Mouse (Mus musculus) kidney, adult 2 months (tissue): Measurements from ENCODE around the gene Mtg1.

Source experiments
- CTCF ChIP-seq: fragments of 200-500 bp; conservative IDR thresholded peaks from 2 replicates; pipeline ENCODE4 v1.5.1; 2011; ENCODE audit warnings: low read depth, mild to moderate bottlenecking, control low read depth, low read length, moderate library complexity, mixed read lengths; ENCODE audit not compliant: insufficient read depth, insufficient read length
- POLR2A ChIP-seq: fragments of 200-500 bp; IDR thresholded peaks from one replicate; pipeline ENCODE4 v1.6.1; 2011; ENCODE audit warnings: low read depth, low read length, control low read depth

DNA sequence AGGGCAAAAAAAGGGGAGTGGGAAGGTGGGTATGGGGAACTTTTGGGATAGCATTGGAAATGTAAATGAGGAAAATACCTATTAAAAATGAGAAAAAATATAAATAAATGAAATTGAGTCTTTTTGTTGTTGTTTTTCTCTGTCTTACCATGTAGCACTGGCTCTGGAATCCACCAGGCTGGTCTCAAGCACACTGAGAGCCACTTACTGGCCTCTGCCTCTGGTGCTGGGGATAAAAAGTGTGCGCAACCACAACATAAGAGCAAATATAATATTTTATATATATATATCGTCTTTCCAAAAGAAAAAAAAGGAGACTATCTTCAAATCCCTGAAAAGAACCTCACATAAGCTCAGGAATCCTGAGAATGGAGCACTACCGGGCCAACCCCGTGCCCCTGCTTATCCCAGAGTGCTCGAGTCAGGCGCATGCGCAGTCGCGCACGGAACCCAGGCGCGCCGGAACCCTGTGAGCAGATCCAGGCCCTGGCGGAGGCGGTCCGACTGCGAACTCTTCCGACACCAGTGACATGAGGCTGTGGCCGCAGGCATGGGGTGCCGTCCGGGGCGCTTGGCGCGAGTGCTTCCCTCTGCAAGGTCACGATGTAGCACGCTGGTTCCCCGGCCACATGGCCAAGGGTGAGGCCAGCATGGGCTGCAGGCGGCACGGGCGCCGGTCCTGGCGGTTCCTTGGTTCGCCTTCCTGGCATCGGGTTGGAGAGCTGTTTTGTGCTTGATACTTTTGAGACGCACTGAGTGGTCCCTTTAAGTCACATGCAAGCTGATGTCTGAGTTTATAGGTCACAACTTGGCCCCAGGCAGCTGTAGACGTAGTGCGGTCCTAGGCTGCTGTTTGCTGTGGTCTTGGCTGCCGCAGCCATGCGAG lies at the start of gene Mtg1:
- TF ChIP-seq CTCF (no peak), POLR2A (peak; percentile 51)
